Mouse (Mus musculus) embryonic fibroblast, embryonic 13.5 days (primary cell): ENCODE measurements around the gene Cdc37.

Experiments
- CTCF ChIP-seq: IDR thresholded peaks from 2 replicates; pipeline ENCODE4 v1.5.1; 2011; ENCODE audit warnings: mild to moderate bottlenecking, control low read depth, low read length, moderate library complexity, borderline replicate concordance; ENCODE audit not compliant: insufficient read depth
- POLR2A ChIP-seq: IDR thresholded peaks from 2 replicates; pipeline ENCODE4 v1.6.1; 2011; ENCODE audit warnings: low read depth, mild to moderate bottlenecking, control low read depth, low read length, moderate library complexity

DNA sequence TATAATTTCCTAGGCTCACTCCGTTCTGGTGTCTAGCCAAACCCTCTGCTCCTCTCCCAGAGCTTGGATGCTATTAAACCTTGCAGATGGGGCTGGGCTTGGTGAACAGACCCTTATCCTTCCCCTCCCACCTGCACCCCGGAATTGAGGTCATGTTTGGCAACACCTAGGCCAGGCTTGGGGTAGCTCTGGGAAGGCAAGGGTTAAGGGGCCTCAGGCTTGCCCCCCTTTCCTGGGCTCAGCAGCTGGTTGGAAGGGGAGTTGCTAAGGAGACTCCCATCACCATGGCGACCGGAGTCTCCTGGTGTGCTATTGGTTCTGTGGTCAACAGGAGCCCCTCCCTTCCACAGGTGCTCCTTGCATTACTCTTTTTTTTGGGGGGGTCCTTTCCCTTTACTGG lies 48.2 kb upstream of the Cdc37 start:
- TF ChIP-seq POLR2A (no peak), CTCF (no peak)
